In the genomic region with DNA sequence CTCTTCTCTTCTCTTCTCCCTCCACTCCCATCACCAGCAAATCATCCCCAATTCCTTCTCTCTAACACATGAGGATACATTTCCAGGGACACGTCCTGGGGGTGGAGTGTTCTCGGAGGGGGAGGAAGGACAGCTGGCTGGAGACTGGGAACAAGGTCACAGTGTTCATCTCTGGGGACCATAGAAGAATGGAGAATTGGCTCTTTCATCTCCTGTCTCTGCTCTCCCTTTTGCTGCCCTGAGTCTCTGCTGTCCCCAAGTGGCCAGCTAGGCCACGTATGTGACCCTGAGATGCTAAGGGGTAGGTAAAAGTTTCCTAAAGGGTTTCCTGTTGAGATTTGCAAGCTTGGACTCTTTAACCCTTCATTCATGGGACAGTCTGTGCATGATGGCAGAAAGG, we compare ENCODE assay signal across 7 mouse cellular contexts.
DNase-seq lines count a peak whose midpoint lies in the region; ATAC-seq and TF ChIP-seq lines count a peak whose summit lies in the region.

No protein-coding gene starts in this region.

- 3% methylated on average over 3 of the region's 3 CpGs for WGBS in neural tube, embryonic 11.5 days
- WGBS in neural tube, embryonic 15.5 days = 22% methylated on average over 3 of the region's 3 CpGs
- 6% methylated on average over 3 of the region's 3 CpGs for WGBS in heart, embryonic 11.5 days (ENCODE audit: insufficient replicate concordance)

- no peaks in the 10 kb centered on the region for H3K36me3 ChIP-seq in neural tube, embryonic 11.5 days (ENCODE audit: control insufficient read depth, insufficient read depth, low read length)
- no peaks in the 10 kb centered on the region for H3K36me3 ChIP-seq in neural tube, embryonic 15.5 days
- H3K36me3 ChIP-seq in heart, embryonic 11.5 days (ENCODE audit: control insufficient read depth, insufficient read depth, low read length) = no peaks in the 10 kb centered on the region

- no peaks in the 10 kb centered on the region for H3K9me3 ChIP-seq in neural tube, embryonic 11.5 days (ENCODE audit: control insufficient read depth, low read length)
- H3K9me3 ChIP-seq in neural tube, embryonic 15.5 days (replicated peaks) = no peaks in the 10 kb centered on the region
- H3K9me3 ChIP-seq in heart, embryonic 11.5 days (replicated peaks; ENCODE audit: control insufficient read depth, low read length) = no peaks in the 10 kb centered on the region

- H3K4me1 ChIP-seq in neural tube, embryonic 11.5 days (ENCODE audit: control insufficient read depth, insufficient read depth, low read length) = peaks cover 4% of the 10 kb centered on the region
- peaks cover 35% of the 10 kb centered on the region for H3K4me1 ChIP-seq in neural tube, embryonic 15.5 days
- peaks cover 37% of the 10 kb centered on the region for H3K4me1 ChIP-seq in heart, embryonic 11.5 days (ENCODE audit: control insufficient read depth, insufficient read depth, low read length)

- no peak overlapping the region for H3K4me2 ChIP-seq in neural tube, embryonic 11.5 days (ENCODE audit: low read depth)
- H3K4me2 ChIP-seq in neural tube, embryonic 15.5 days = no peak overlapping the region
- peak overlapping the region; percentile 29 for H3K4me2 ChIP-seq in heart, embryonic 11.5 days

- ATAC-seq in neural tube, embryonic 11.5 days (ENCODE audit: insufficient read depth, low FRiP score, low TSS enrichment) = no peak
- no peak for ATAC-seq in neural tube, embryonic 15.5 days (ENCODE audit: low FRiP score)
- ATAC-seq in heart, embryonic 11.5 days (replicated peaks; ENCODE audit: insufficient number of reproducible peaks, low FRiP score, low TSS enrichment) = no peak

- peak; percentile 52 for DNase-seq in neural tube, embryonic 11.5 days (ENCODE audit: low spot score)
- DNase-seq in embryo, embryonic 10 days (ENCODE audit: low spot score) = peak; percentile 77
- DNase-seq in layer of hippocampus, adult 2 months (ENCODE audit: low spot score in 2 of 2) = peak in 1 of 2 experiments; percentile 59
- peak; percentile 69 for DNase-seq in telencephalon, adult 2 months (ENCODE audit: low read depth, low spot score)
- no peak for DNase-seq in thymus, postnatal 14 days

- H3K27me3 ChIP-seq in neural tube, embryonic 11.5 days (ENCODE audit: control insufficient read depth, insufficient read depth, low read length) = no peaks in the 10 kb centered on the region
- H3K27me3 ChIP-seq in neural tube, embryonic 15.5 days (replicated peaks) = no peaks in the 10 kb centered on the region
- H3K27me3 ChIP-seq in heart, embryonic 11.5 days (ENCODE audit: control insufficient read depth, insufficient read depth, low read length) = no peaks in the 10 kb centered on the region

- no peak overlapping the region for H3K27ac ChIP-seq in neural tube, embryonic 11.5 days (ENCODE audit: low read depth, low read length)
- H3K27ac ChIP-seq in neural tube, embryonic 15.5 days (replicated peaks) = no peak overlapping the region
- H3K27ac ChIP-seq in heart, embryonic 11.5 days (ENCODE audit: low read depth, low read length) = no peak overlapping the region
- peak overlapping the region; percentile 76 for H3K27ac ChIP-seq in layer of hippocampus, adult 2 months

- peak; percentile 80 for TF ChIP-seq CTCF in layer of hippocampus, adult 2 months (conservative IDR thresholded peaks at IDR 0.05)

- no peak overlapping the region for H3K4me3 ChIP-seq in neural tube, embryonic 11.5 days (ENCODE audit: low read depth, low read length)
- H3K4me3 ChIP-seq in neural tube, embryonic 15.5 days (replicated peaks) = no peak overlapping the region
- no peak overlapping the region for H3K4me3 ChIP-seq in heart, embryonic 11.5 days (ENCODE audit: low read depth, low read length)
- H3K4me3 ChIP-seq in layer of hippocampus, adult 2 months = no peak overlapping the region

- no peak overlapping the region for H3K9ac ChIP-seq in neural tube, embryonic 11.5 days (ENCODE audit: low read length)
- H3K9ac ChIP-seq in neural tube, embryonic 15.5 days (replicated peaks) = no peak overlapping the region
- H3K9ac ChIP-seq in heart, embryonic 11.5 days (ENCODE audit: low read depth, low read length) = no peak overlapping the region
